20 mouse cellular contexts compared by ENCODE assay signal in genomic region chr9:115524161-115524560, GRCm38 (mm10).
DNase-seq lines count a peak whose midpoint lies in the region; ATAC-seq lines count a peak whose summit lies in the region.
"Had no signal": no experiment of that assay in that cellular context is flagged by ENCODE, and none has a peak within 500 bp of the region (broad histone marks: within the 10 kb centered on the region; RNA-seq: fewer than 3 reads in every experiment).

No protein-coding gene starts in this region.

- H3K27me3 ChIP-seq in kidney, embryonic 15.5 days, result no peaks in the 10 kb centered on the region
- no peaks in the 10 kb centered on the region for H3K27me3 ChIP-seq in limb, embryonic 10.5 days (ENCODE audit: low read depth, poor library complexity, severe bottlenecking)
- H3K27me3 ChIP-seq: CH12.LX; forebrain, embryonic 15.5 days; heart, embryonic 15.5 days; hindbrain, embryonic 13.5 days; Patski had no signal

- peaks cover 19% of the 10 kb centered on the region for H3K4me1 ChIP-seq in kidney, embryonic 15.5 days
- H3K4me1 ChIP-seq in limb, embryonic 10.5 days, result peaks cover 17% of the 10 kb centered on the region
- H3K4me1 ChIP-seq: forebrain, embryonic 15.5 days; heart, embryonic 15.5 days had no signal

- no peak overlapping the region for H3K4me3 ChIP-seq in kidney, embryonic 15.5 days (replicated peaks)
- no peak overlapping the region for H3K4me3 ChIP-seq in limb, embryonic 10.5 days
- H3K4me3 ChIP-seq: forebrain, embryonic 15.5 days; heart, adult 2 months; heart, embryonic 15.5 days; hindbrain, embryonic 13.5 days had no signal

- peak; percentile 49; the same call in 1 of the 2 replicates for ATAC-seq in kidney, embryonic 15.5 days (replicated peaks; ENCODE audit: low FRiP score)
- ATAC-seq: forebrain, embryonic 15.5 days; Patski had no signal

- no peak overlapping the region for H3K9ac ChIP-seq in kidney, embryonic 15.5 days
- H3K9ac ChIP-seq: forebrain, embryonic 15.5 days; heart, embryonic 15.5 days; hindbrain, embryonic 13.5 days had no signal

- H3K36me3 ChIP-seq in kidney, embryonic 15.5 days, result no peaks in the 10 kb centered on the region
- no peaks in the 10 kb centered on the region for H3K36me3 ChIP-seq in limb, embryonic 10.5 days
- H3K36me3 ChIP-seq: forebrain, embryonic 15.5 days; heart, embryonic 15.5 days; hindbrain, embryonic 13.5 days had no signal

- no peaks in the 10 kb centered on the region for H3K9me3 ChIP-seq in kidney, embryonic 15.5 days (replicated peaks)
- H3K9me3 ChIP-seq in limb, embryonic 10.5 days (replicated peaks), result no peaks in the 10 kb centered on the region
- H3K9me3 ChIP-seq: forebrain, embryonic 15.5 days; heart, embryonic 15.5 days; hindbrain, embryonic 13.5 days had no signal

- 43% methylated on average over 3 of the region's 3 CpGs for WGBS in kidney, embryonic 15.5 days
- 74% methylated on average over 3 of the region's 3 CpGs for WGBS in limb, embryonic 10.5 days

- 0 out of 2 replicates have a peak overlapping the region, but pooled peaks have one; percentile 22 for H3K27ac ChIP-seq in kidney, embryonic 15.5 days
- H3K27ac ChIP-seq in limb, embryonic 10.5 days, result 0 out of 2 replicates have a peak overlapping the region, but pooled peaks have one; percentile 16
- H3K27ac ChIP-seq: forebrain, embryonic 15.5 days; heart, adult 2 months; heart, embryonic 15.5 days; hindbrain, embryonic 13.5 days had no signal

- H3K4me2 ChIP-seq in kidney, embryonic 15.5 days, result no peak overlapping the region
- H3K4me2 ChIP-seq: forebrain, embryonic 15.5 days; heart, embryonic 11.5 days; heart, embryonic 15.5 days; hindbrain, embryonic 13.5 days had no signal

- DNase-seq in kidney, adult 8-10 months, result no peak
- DNase-seq in thymus, postnatal 25 days, result peak; percentile 12
- DNase-seq in thymus, postnatal 10 days (ENCODE audit: low spot score in 2 of 2), result no peak
- DNase-seq in limb, embryonic 10.5 days (ENCODE audit: low spot score), result no peak
- no peak for DNase-seq in gastrocnemius, postnatal 4 days (ENCODE audit: low spot score in 2 of 2)
- DNase-seq: adrenal gland, adult 2 months; adrenal gland, postnatal 25 days; cerebellum, adult 18-20 months; cerebellum, adult 9-11 months; cerebellum, postnatal 36 days; gastrocnemius, postnatal 10 days; heart, adult 2 months; heart, postnatal 14 days had no signal
